Mouse (Mus musculus) activated CD4-positive, CD25-positive, alpha-beta regulatory T cell, adult 4 months (primary cell): ENCODE measurements around the gene Snx20. TPM values are rescaled to one million over a fixed set of nuclear protein-coding genes. Genes with fewer than 3 reads are reported as not detected.
A peak's percentile ranks its signal among the peaks of the same experiment; 100 is the strongest.

Source experiments
- ATAC-seq: one replicate; pipeline ENCODE4 v1.8.0; 2017
- polyA plus RNA-seq, 2 experiments: library from polyadenylated mRNA; unstranded; fragments of 100-300 nt; shearing (Covaris generic); gene quantifications; one replicate each; pipeline ENCODE4 v1.2.1; 2017

Gene Snx20
- 1 to 10 TPM; 7.7 to 9.9 TPM for polyA plus RNA-seq

DNA sequence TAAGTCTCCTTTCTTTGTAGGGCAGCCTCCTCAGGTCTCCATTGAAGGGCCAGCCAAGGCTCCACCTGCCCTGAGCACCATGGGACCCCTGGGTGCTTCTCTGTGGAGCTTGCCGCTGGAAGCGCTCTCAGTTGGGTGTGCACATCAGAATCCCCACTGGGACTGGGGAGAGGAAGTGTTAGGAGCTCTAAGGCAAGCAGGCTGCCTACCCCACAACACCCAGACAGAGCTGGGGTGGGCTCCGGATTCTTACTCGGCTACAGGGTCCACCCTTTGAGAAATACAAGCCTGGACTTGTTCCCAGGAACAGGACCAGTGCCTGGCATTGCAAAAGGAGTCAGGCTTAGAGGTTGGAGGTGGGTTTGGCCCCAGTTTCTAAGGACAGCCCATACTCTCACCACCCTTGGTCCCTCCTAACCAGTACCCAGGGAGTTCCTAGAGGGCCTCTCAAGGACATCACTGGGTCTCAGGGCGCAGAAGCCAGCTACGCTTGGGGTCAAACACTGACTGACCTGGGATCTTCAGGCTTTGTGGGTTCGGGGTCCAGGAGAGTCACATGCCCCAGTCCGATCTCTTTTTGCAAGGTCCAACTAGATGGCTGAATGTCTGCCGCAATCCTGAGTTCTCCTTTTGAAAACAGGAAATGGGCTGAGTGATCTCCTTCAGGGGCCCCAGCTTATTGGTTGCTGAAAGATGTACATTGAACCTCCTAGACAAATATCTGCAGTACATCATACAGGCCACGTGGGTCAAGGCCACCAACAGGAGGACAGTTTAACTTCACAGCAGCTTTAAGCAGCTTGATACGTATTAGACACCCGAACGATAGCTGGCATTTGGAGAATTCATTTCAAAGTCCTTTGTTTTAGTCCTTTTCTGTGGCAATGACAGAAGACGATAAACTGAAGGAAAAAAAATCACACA is at the start of gene Snx20:
TSS of gene Snx20 (minus strand) at position 655 of the 924 bp plus-strand sequence.
- peak; percentile 95 for ATAC-seq

DNA sequence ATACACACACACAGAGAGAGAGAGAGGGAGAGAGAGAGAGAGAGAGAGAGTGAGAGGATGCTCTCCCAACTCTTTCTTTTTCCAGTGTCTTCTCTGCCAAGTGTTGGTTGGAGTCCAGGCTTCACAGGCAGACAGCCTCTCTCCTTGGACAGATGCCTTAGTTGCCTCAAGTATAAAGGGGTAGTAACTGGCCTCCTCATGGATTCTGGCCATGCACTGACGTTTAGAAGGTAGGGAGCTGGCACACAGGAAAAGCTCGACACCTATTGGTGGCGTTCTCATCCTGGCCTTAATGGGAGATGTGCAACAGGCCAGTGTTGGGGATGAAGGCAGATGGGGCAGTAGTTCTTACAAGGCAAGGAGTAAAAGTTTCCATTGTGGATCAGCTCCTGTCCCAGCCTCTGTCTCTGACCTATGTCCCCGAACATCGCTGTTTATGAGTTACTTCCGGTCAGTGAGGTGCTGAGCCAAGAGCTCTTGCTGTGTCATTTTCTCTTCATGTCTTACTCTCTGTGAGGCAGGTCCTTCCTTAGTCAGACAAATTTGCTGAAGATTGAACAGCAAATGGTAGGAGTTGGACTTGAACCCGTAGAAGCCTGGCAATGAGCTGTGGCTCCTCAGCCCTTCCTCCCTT is 47.8 kb upstream of the Snx20 start:
- ATAC-seq = no peak

- no peak for ATAC-seq
Measured at GRCm38 (mm10) chr8:88681046-88681445, 45.1 kb upstream of the Snx20 start.

- ATAC-seq = no peak
Measured at GRCm38 (mm10) chr8:88680566-88680965, 44.6 kb upstream of the Snx20 start.

DNA sequence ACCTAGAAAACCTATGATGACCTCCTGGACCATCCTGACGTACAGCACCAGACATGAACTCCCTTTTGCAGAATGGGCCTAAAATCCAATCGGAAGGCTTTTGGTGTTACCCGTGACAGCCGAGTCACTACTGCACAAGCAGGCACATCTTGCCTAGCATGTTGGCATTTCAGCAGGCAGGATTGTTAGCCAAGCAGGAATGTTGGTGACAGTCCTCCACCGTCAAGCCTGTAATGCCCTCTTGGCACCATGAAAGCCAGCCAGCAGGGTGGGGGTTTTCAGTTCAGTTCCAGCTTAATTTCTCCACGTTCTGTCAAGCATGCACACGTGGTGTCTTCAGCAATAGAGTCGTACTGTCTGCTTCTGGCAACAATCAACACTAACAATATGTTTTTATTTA is 41.1 kb upstream of the Snx20 start:
- no peak for ATAC-seq

DNA sequence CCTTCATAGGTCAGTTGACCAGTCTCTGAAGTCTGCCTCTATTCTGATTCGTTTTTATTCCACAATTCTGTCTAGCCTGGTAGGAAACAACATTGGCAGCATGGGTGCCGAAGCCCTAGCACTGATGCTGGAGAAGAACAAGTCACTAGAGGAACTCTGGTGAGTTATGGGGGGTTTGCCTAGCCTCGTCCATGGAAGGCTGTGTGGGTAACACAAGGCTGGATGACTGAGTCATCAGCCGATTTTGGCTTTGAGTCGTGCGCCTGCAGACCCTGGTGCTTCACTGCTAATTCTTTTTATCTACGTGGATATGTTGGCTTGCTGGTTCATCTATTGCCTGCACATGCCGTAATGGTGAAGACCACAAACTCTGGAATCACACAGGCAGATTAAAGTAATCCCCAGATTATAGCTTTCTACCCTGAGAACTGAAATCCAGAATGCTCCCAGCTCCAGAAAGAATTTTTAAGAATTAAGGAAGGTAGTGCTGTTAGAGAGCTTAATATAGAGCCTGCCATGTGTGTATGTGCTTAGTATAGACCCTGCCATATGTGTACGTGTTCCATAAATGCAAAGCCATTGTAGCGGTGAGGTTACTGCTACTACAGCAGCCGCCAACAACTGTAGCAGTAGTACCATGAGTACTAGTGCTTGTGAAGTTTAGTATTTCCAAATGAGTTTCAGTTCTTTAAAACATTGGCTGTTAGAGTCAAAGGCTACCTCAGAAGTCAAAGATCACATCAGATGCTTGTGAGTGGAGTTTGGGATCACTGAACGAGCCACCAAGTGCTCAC is 39.6 kb upstream of the Snx20 start:
- ATAC-seq = no peak

- no peak for ATAC-seq
Measured at GRCm38 (mm10) chr8:88673859-88674258, 37.9 kb upstream of the Snx20 start.

GRCm38 (mm10) chr8:88671575-88671974 is 35.6 kb upstream of the Snx20 start:
- ATAC-seq = no peak

- no peak for ATAC-seq
Measured at GRCm38 (mm10) chr8:88670782-88671181, 34.9 kb upstream of the Snx20 start.

DNA sequence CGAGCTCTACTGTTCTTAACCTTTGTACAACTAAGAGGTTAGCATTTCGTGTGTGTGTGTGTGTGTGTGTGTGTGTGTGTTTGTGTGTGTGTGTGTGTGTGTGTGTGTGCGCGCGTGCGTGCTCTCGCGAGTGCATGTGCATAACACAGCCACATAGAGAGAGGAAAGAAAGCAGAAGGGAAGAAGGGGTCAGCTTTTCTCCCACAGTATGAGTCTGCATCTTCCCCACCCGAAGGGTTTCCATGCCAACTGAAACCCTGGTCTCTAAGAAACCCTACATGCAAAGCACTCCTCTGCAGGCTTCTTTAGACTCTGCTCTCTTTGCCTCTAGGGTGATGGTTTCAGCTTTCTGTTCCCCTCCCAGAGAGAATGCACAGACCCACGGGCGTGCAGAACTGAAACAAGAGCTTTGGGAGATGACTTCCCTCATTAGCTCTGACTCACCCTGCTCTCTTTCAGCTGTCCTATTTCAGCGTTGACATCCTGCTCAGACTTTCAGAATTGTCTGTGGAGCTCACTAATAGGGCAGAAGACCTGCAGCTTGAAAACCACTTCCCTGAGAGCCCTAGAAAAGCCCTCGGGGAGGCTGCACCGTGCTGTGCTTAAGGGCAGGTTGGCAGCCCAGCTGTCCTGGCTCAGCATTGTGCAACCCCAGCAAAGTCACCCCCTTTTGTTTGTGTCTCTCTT is 32.6 kb upstream of the Snx20 start:
- peak; percentile 92 for ATAC-seq

- ATAC-seq = peak; percentile 18
Measured at GRCm38 (mm10) chr8:88666435-88666834, 30.5 kb upstream of the Snx20 start.

GRCm38 (mm10) chr8:88664947-88665346 is 29.0 kb upstream of the Snx20 start:
- ATAC-seq = no peak

DNA sequence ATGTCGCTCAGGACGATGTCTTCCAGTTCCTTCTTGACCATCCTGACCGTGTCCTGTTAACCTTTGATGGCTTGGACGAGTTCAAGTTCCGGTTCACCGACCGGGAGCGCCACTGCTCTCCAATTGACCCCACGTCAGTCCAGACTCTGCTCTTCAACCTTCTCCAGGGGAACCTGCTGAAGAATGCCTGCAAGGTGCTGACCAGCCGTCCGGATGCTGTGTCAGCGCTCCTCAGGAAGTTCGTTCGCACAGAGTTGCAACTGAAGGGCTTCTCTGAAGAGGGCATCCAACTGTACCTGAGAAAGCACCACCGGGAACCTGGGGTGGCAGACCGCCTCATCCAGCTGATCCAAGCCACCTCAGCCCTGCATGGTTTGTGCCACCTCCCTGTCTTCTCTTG is 28.2 kb upstream of the Snx20 start:
- ATAC-seq = no peak

DNA sequence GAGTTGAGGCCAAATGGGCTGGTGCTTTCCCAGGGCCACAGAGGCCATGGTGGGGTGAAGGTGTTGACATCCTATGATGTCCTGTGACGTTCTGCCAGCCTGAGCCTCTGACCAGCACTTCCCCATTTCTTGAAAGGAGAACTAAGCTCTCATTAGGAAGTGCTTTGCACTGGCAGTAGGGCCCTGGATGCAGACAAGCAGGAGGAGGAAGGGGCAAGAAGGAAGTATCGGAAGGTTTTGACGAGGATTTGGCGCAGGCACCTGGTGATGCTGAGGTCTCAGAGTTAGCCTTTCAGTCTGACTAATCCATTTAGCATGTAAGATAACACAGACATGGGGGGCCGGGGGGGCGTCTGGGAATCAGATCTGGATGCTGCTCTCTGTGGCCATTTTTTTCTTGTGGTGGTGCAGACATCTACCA is 26.5 kb upstream of the Snx20 start:
- no peak for ATAC-seq

DNA sequence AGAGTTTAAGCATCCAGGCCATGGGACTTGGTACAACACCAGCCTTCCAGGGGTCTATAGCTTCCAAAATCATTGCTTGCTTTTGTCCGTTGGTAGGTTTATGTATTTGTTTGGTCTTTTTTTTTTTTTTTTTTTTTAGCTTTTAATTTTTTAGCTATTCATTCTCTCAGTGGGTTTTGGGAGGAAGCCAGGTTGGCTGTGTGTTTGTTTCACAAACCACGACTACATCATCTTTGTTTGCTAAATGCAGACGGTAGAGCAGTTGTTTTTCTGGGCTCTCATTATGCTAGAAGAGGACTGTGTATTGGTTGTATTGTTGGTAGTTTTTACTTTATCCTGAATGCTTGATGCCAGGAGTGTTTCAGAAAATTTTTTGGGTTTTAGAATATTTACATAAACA is 23.9 kb upstream of the Snx20 start:
- no peak for ATAC-seq

- ATAC-seq = no peak
Measured at GRCm38 (mm10) chr8:88655334-88655733, 19.4 kb upstream of the Snx20 start.

- ATAC-seq = peak; percentile 71
Measured at GRCm38 (mm10) chr8:88651122-88651521, 15.2 kb upstream of the Snx20 start.

DNA sequence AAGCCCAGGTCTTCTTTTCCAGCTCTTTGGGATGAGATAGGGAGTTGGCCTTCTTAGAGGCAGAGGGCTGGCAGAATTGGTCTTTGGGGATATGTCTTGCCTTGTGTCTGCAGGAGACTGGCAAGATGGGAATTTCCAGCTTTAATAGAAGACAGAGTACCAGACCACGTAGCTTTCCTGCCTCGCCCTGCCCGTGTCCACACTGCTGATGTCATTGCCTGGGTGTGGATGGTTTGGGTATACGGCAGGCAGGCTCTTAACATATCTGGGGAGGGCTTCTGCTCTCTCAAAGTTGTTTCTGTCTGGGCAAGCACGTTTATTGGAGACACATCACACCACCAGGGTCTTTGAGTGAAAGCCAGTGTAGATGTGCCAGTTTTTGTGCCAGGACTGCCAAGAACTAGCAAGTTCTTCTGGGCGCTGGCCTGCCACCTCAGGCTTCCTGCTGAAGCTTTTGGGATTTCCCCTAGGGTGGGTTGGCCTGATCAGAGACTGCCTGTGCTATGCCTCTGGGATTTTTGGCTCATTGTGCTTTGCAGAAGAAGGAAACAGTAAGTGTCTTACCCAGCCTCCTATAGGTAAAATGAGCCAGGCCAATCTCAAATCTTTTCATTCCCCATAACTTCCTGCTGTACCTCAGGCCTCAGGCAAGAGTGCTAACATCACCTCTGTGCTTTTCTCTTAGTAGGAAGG is 14.2 kb upstream of the Snx20 start:
- peak; percentile 70 for ATAC-seq

DNA sequence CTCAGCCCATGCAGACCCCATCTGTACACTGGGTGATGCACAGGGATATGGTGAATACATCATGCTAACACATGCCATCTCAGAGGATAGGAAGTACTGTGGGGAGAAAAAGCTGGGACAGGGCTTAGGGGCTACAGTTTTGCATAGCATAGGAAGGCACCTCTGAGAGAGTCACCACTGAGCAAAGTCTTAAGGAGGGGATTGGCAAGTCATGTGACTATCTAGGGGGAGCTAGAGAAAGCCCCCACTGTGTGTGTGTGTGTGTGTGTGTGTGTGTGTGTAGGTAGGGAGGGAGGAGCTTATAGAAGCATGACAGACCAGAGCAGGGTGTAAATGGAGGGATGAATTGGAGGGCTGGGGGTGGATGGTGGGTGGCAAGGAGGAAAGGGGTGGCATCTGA is 12.4 kb upstream of the Snx20 start:
- no peak for ATAC-seq

DNA sequence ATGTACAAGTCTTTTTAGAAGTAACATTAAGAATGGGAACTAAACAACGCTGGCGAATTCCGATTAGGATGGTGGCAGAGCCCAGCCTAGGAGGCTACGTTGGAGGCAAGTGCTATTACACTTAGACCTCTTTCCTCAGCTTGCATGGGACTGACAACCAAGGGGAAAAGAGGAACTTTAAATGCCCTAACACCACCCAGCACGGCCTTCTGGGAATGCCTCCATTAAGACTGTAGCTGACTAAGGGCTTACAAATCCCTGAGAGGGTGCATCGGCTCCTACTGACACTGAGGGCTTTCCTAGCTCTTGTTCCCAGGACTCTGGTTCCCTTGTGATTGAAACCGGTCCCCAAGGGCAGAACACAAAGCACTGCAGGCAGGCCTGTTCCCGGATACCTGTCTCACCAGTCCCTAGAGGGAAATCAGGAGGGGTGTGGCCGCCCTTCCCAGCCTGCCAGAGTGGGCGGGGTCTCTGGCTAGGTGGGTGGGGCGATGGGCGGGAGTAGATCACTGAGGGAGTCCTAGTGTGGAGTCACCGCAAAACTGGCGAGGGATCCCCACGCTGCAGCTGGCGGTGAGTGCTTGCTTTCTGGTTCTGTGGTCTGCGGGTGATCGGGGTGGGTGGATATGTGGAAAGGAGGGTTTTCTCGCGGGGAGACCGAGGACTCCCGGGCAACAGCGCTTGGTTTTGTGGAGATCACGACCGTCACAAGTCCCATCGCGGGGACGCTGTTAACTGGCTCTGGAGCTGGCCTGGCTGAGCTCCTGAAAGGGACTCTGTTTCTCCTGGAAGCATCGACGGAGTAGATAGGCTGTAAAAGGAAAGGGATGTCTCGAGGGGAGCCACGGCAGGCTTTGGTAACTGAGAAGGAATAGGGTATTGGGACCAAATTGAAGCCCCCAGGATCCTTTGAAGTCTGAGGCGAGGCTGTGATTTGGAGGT is 11.2 kb upstream of the Snx20 start, which contains the start of gene Nod2:
TSS of gene Nod2 (plus strand) at position 479 of the 942 bp plus-strand sequence.
- no peak for ATAC-seq
